10 mouse cellular contexts compared by ENCODE assay signal in the genomic region with DNA sequence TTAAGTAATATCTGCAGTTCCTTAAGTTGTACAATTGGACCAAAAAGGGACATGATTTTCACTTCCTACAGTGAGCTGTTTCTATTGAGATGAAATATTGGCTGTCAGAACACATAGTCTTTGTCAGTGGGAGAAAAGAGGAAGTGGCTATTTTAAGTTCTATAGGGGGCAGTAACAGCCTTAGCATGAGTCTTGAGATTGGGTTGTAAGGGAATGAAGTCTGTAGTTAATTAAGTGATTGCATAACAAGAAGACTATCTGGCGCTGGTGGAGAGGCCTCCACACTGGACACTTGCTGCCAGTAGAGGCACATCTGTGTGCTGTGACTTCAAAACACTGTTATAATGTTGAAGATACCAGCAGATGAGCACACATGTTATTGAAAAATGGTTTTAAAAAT.
DNase-seq lines count a peak whose midpoint lies in the region; ATAC-seq and TF ChIP-seq lines count a peak whose summit lies in the region.
"Had no signal": no experiment of that assay in that cellular context is flagged by ENCODE, and none has a peak within 500 bp of the region (broad histone marks: within the 10 kb centered on the region; RNA-seq: fewer than 3 reads in every experiment).

No protein-coding gene starts in this region.

- no peak for TF ChIP-seq RAD21 in MEL (IDR thresholded peaks at IDR 0.05; ENCODE audit: low read depth, low read length)

- DNase-seq in heart, adult 2 months, result peak in 1 of 2 experiments; percentile 14
- no peak for DNase-seq in heart, embryonic 10.5 days (ENCODE audit: low spot score)
- DNase-seq in MEL (ENCODE audit: low read depth, low spot score), result peak; percentile 3
- peak; percentile 15 for DNase-seq in gastrocnemius, postnatal 14 days
- DNase-seq in layer of hippocampus, adult 8-10 months (ENCODE audit: low spot score in 2 of 2), result no peak
- no peak for DNase-seq in left cerebral cortex, postnatal 4 days

- H3K4me2 ChIP-seq in lung, embryonic 15.5 days, result no peak overlapping the region
- H3K4me2 ChIP-seq: heart, embryonic 13.5 days; neural tube, embryonic 12.5 days had no signal

- no peak for TF ChIP-seq POLR2A in heart, adult 2 months (IDR thresholded peaks at IDR 0.05; ENCODE audit: insufficient read depth, low read depth, low read length)
- no peak for TF ChIP-seq POLR2A in MEL (IDR thresholded peaks at IDR 0.05; ENCODE audit: control insufficient read depth in 1 of 2, insufficient read depth in 1 of 2, low read depth in 1 of 2, low read length in 2 of 2, poor library complexity in 1 of 2)

- H3K9ac ChIP-seq in heart, adult 2 months (ENCODE audit: low read depth, low read length), result no peak overlapping the region
- no peak overlapping the region for H3K9ac ChIP-seq in MEL (ENCODE audit: control insufficient read depth, low read depth, low read length, poor library complexity, severe bottlenecking)
- H3K9ac ChIP-seq in lung, embryonic 15.5 days, result no peak overlapping the region
- H3K9ac ChIP-seq: heart, embryonic 13.5 days; neural tube, embryonic 12.5 days had no signal

- no peaks in the 10 kb centered on the region for H3K27me3 ChIP-seq in heart, adult 2 months (ENCODE audit: control insufficient read depth, insufficient read depth, low read length)
- H3K27me3 ChIP-seq in heart, embryonic 10.5 days (ENCODE audit: insufficient read depth, poor library complexity, severe bottlenecking), result no peaks in the 10 kb centered on the region
- H3K27me3 ChIP-seq in MEL (ENCODE audit: control insufficient read depth in 1 of 2, insufficient read depth in 2 of 2, low read length in 2 of 2), result no peaks in the 10 kb centered on the region
- no peaks in the 10 kb centered on the region for H3K27me3 ChIP-seq in lung, embryonic 15.5 days
- H3K27me3 ChIP-seq: heart, embryonic 13.5 days; neural tube, embryonic 12.5 days had no signal

- intact Hi-C loops in heart, adult 2 months (cut with DNase I), result loop anchor here (2.0 kb wide), 1 partner anchor 630 kb away; no protein-coding TSS in a partner anchor
- intact Hi-C loops in gastrocnemius, postnatal 14 days (cut with DNase I; ENCODE audit: low total_unique reads), result no loop called here
- intact Hi-C loops in left cerebral cortex, postnatal 4 days (cut with DNase I), result no loop called here

- no peak overlapping the region for H3K27ac ChIP-seq in heart, adult 2 months
- H3K27ac ChIP-seq in heart, embryonic 10.5 days, result no peak overlapping the region
- H3K27ac ChIP-seq in MEL (ENCODE audit: control insufficient read depth, low read depth, low read length), result no peak overlapping the region
- peak overlapping the region; percentile 37; the same call in 1 of the 2 replicates for H3K27ac ChIP-seq in lung, embryonic 15.5 days
- H3K27ac ChIP-seq: heart, embryonic 13.5 days; neural tube, embryonic 12.5 days had no signal

- H3K79me2 ChIP-seq in heart, adult 2 months (replicated peaks; ENCODE audit: control insufficient read depth, insufficient read depth, low read length), result no peaks in the 10 kb centered on the region
- no peaks in the 10 kb centered on the region for H3K79me2 ChIP-seq in MEL (ENCODE audit: control insufficient read depth, insufficient read depth, low read length, poor library complexity)

- no peaks in the 10 kb centered on the region for H3K36me3 ChIP-seq in heart, adult 2 months (ENCODE audit: control insufficient read depth, insufficient read depth, low read length)
- H3K36me3 ChIP-seq in heart, embryonic 10.5 days, result no peaks in the 10 kb centered on the region
- no peaks in the 10 kb centered on the region for H3K36me3 ChIP-seq in MEL (ENCODE audit: control insufficient read depth in 1 of 2, insufficient read depth in 2 of 2, low read length in 2 of 2)
- H3K36me3 ChIP-seq in lung, embryonic 15.5 days, result no peaks in the 10 kb centered on the region
- H3K36me3 ChIP-seq: heart, embryonic 13.5 days; neural tube, embryonic 12.5 days had no signal

- no peaks in the 10 kb centered on the region for H3K9me3 ChIP-seq in heart, embryonic 10.5 days
- no peaks in the 10 kb centered on the region for H3K9me3 ChIP-seq in MEL (replicated peaks; ENCODE audit: insufficient read depth, low read length)
- H3K9me3 ChIP-seq in lung, embryonic 15.5 days, result no peaks in the 10 kb centered on the region
- H3K9me3 ChIP-seq: heart, embryonic 13.5 days; neural tube, embryonic 12.5 days had no signal

- no peak overlapping the region for H3K4me3 ChIP-seq in heart, adult 2 months
- no peak overlapping the region for H3K4me3 ChIP-seq in heart, embryonic 10.5 days
- H3K4me3 ChIP-seq in MEL (ENCODE audit: control insufficient read depth in 1 of 2, insufficient read depth in 1 of 2, low read depth in 2 of 2, low read length in 2 of 2), result no peak overlapping the region
- H3K4me3 ChIP-seq in lung, embryonic 15.5 days, result no peak overlapping the region
- H3K4me3 ChIP-seq: heart, embryonic 13.5 days; neural tube, embryonic 12.5 days had no signal

- WGBS in heart, adult 2 months, result 57% methylated on average over 1 of the region's 1 CpGs
- 64% methylated on average over 1 of the region's 1 CpGs for WGBS in heart, embryonic 10.5 days
- WGBS in lung, embryonic 15.5 days, result 23% methylated on average over 1 of the region's 1 CpGs

- no peak for TF ChIP-seq EP300 in heart, adult 2 months (IDR thresholded peaks at IDR 0.05; ENCODE audit: insufficient read depth, low read depth, low read length)
- TF ChIP-seq EP300 in MEL (IDR thresholded peaks at IDR 0.05; ENCODE audit: low read depth in 1 of 2, low read length in 2 of 2), result no peak

- H3K4me1 ChIP-seq in heart, adult 2 months (ENCODE audit: control insufficient read depth, insufficient read depth, low read length), result peaks cover 6% of the 10 kb centered on the region
- H3K4me1 ChIP-seq in heart, embryonic 10.5 days, result 0 out of 2 replicates have a peak, but pooled peaks cover 3% of the 10 kb centered on the region
- no peaks in the 10 kb centered on the region for H3K4me1 ChIP-seq in MEL (ENCODE audit: control insufficient read depth in 1 of 2, insufficient read depth in 2 of 2, low read length in 2 of 2)
- peaks cover 18% of the 10 kb centered on the region for H3K4me1 ChIP-seq in lung, embryonic 15.5 days
- H3K4me1 ChIP-seq: neural tube, embryonic 12.5 days had no signal

- peak; percentile 97 for ATAC-seq in lung, embryonic 15.5 days (ENCODE audit: borderline replicate concordance, extremely low read depth, low FRiP score, low TSS enrichment)
- ATAC-seq in CD4-positive, CD25-positive, alpha-beta regulatory T cell, adult 4 months, result no peak

- TF ChIP-seq CTCF in heart, adult 2 months (IDR thresholded peaks at IDR 0.05), result peak; percentile 67
- no peak for TF ChIP-seq CTCF in MEL (IDR thresholded peaks at IDR 0.05 in 2 of 3, conservative IDR thresholded peaks at IDR 0.05 in 1 of 3; ENCODE audit: control insufficient read depth in 1 of 3, insufficient read depth in 1 of 3, low read depth in 2 of 3, low read length in 3 of 3, poor library complexity in 1 of 3, severe bottlenecking in 1 of 3)

TF ChIP-seq in MEL, 35 proteins besides CTCF, POLR2A, EP300 and RAD21:
- TF ChIP-seq MAX (IDR thresholded peaks at IDR 0.05; ENCODE audit: low read length), result no peak

Comparison
In these comparisons a context has a peak if more than half of its experiments do, and no peak if none do; other contexts are left out.
1. DNase-seq: peak in MEL (single experiment) and gastrocnemius, postnatal 14 days (single experiment); none in heart, embryonic 10.5 days (single experiment), layer of hippocampus, adult 8-10 months (0 of 2) and left cerebral cortex, postnatal 4 days (single experiment).